Mouse (Mus musculus) cerebral cortex, adult 2 months (tissue): Measurements from ENCODE around the gene Hdac5.

Source experiments
- WGBS: fragments of 180-500 bp; shearing (Covaris S2); methylation state at CpG from one replicate; pipeline ENCODE4 v1.1.7; 2018; 5-methylcytosine and 5-hydroxymethylcytosine counted together

The Hdac5 gene

DNA sequence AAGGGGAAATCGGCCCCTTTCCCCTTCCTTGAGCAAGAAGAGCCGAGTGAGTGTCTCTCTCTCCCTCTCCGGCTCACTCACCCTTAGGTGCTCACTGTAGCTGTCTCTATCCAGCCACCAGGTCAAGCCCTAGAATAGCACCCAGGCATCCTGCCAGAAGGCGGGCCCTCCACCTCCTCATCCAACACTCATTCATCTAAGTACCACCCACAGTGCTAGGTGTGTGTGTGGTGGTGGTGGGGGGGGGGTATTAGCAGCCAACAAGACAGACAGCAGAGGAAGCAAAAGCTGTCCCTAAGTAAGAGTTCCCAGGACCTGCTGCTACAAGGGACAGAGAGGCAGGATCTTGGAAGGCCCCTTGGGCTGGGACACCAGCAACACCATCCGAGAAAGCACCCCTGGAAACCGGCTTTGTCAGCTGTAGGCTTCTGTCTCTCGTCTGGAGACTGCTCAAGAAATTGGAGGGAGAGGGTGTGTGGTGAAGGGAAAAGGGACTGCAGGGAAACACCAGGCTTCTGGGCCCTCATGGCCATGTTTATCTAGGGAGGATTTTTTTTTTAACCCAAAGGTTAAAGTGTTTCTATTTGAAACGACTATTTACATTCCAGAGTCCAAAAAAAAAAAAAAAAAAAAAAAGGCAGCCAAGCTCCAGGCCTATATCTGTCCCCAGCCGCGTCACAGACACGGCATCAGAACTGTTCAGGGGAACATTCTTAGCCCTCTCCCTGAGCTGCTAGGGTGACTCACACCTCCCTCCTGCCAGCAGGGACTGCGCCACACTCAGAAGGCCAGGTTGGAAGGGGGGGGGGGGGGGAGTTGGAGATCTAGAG is 13.7 kb downstream of the Hdac5 start:
- WGBS: 15% methylated on average over 12 of the region's 12 CpGs

GRCm38 (mm10) chr11:102215511-102215910 is 14.5 kb downstream of the Hdac5 start:
- 41% methylated on average over 11 of the region's 11 CpGs for WGBS

DNA sequence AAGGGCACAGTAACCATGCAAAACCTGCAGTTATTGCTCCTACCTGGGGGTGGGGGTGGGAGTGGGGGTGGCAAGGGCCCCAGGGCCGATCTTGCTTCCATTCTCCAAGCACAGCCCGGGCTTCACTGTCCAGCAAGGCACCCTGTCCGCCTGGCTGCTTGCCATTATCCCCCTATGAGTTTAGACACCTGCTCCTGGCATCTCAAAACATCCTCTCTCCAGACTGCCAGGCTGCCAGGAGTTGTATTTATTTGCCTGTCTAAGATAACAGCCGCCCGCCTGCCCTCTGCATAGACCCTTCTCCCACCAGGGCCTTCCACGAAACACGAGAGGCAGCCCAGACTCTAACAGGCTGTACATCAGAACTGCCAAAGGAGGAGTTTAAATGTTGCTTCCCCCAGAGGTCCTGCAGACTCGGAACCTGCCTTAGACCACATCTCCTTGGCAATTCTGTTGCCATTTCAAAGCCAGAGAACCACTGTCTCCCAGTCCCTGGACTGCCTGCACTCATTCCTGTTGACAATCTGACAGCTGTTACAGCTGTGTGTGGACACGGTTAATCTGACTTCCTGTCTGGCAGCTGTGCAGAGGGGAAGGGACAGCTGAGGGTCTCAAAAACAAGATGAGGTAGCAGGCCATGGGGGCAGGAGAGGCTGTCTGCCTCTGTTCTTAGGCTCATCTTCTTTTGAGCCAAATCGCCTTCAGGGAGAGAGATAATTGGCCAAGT is 15.4 kb downstream of the Hdac5 start:
- WGBS: 47% methylated on average over 10 of the region's 10 CpGs

DNA sequence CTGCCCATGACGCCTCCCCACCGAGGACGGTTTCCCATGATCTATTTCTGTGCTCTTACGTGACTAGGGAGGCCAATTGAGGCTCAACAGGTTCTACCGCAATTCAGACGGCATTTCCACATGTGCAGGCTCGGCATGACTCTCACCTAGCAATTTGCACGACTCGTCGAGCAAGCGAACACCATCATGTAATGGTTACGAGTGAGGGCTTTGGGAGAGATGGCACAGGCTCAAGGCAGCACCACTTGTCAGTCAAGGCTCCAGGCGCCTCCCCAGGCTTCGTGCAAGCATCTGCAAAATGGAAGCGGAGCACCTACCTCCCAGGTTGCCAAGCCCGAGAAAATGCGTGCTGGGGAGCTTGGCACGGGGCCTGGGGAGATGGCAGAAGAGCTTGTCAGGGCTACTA is 18.0 kb downstream of the Hdac5 start:
- WGBS: 42% methylated on average over 18 of the region's 18 CpGs

GRCm38 (mm10) chr11:102211011-102211410 is 19.0 kb downstream of the Hdac5 start:
- 66% methylated on average over 5 of the region's 5 CpGs for WGBS

GRCm38 (mm10) chr11:102210185-102210584 is 19.8 kb downstream of the Hdac5 start:
- WGBS: 59% methylated on average over 3 of the region's 3 CpGs

DNA sequence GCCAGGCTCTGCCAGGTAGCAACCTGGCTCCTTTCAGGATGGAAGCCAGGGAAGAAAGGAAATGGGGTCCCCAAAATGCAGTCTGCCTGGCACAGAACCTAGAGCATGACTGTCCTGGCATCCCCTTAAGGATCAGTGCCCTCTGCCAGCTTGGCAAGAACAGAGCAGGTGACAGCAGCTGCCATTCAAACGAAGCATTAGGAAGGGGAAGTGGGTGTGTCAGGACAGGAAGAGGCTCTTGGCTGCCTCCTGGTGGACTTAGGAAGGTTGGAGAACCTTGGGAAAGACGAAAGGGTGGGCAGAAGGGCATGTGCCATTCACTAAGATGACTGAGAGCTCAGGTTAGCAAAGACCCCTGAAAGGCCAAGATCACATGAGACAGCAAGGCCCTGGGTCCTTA is 20.2 kb downstream of the Hdac5 start:
- 14% methylated on average over 2 of the region's 2 CpGs for WGBS

GRCm38 (mm10) chr11:102208846-102209245 is 21.1 kb downstream of the Hdac5 start:
- 35% methylated on average over 4 of the region's 4 CpGs for WGBS

GRCm38 (mm10) chr11:102207825-102208777 is 21.9 kb downstream of the Hdac5 start:
- WGBS: 33% methylated on average over 11 of the region's 11 CpGs

DNA sequence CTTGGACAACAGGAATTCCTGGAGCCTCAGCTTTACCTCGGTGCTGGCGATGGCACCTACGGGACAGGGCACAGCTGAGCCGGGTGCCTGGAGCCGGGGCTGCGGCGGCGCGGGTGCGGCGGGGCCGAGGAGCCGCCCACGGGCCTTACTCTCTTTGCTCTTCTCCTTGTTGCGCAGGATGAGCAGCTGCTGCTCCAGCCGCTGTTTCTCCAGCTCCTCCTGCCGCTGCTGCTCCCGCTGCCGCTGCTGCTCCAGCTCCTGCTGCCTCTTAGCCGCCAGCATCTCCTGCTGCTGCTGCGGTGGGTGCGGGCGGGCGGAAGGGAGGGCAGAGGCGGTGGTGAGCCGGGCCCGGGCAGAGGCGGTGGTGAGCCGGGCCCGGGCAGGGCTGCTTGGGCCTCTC is 23.5 kb downstream of the Hdac5 start:
- WGBS: 55% methylated on average over 27 of the region's 30 CpGs

GRCm38 (mm10) chr11:102201408-102201821 is 28.6 kb downstream of the Hdac5 start:
- WGBS: 42% methylated on average over 12 of the region's 12 CpGs

- 87% methylated on average over 9 of the region's 9 CpGs for WGBS
Observed at GRCm38 (mm10) chr11:102199856-102200255, 30.1 kb downstream of the Hdac5 start.

DNA sequence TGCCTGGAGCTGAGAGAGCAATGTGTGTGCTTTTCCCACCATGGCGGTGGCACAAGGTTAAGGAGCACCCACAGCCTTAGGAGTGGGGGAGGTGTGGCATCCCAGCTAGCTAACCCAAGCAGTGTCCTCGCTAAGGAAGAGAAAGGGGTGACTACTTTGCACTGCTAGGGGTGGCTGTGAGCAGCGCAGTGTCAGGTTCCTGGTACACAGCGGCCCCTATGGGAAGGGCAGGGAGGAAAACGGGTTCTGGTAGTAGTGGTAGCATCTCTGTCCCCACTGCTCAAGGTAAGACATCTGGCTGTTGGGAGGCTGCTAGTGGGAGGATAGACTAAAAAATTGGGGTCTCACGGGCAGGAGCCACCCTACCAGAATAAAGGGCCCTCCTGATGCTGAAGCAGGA is 31.7 kb downstream of the Hdac5 start:
- WGBS: 66% methylated on average over 6 of the region's 6 CpGs

- WGBS: 67% methylated on average over 21 of the region's 21 CpGs
Observed at GRCm38 (mm10) chr11:102196018-102196797, 33.8 kb downstream of the Hdac5 start.

DNA sequence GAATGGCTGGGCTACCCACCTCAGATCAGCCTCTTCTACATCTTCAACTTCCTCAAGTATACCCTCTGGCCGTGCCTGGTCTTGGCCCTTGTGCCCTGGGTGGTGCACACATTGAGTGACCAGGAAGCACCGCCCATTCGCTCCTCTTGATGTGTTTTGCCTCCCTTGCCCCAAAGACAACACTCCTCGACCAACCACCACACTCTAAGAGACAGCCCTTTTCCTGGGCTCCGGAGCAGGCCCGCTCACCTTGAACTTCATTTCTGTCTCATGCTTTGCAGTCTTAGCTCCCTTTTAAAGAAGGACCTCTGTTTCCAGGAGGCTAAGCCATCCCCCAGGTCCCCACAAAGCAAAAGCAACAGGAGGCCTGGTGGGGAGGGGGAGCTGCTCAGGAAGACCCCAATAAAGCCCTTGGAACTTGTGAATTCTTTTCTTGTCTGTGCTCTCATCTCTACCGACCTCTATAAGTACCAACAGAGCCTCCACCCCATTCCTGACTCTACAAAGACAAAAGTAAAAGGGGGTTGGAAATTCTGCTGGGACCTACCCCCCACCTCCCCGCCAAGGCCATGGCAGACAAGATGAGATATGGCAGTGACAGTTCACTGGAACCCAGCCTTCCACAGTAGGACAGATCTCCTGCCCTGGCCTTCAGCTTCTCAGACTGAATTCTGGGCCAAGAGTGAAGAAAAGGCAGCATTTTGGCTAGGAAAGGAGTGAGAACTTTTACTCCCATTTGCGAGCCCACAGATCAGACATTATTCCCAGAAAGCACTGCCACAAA is 36.1 kb downstream of the Hdac5 start:
- WGBS: 76% methylated on average over 9 of the region's 9 CpGs

GRCm38 (mm10) chr11:102190848-102191247 is 39.1 kb downstream of the Hdac5 start:
- WGBS: 66% methylated on average over 4 of the region's 4 CpGs

DNA sequence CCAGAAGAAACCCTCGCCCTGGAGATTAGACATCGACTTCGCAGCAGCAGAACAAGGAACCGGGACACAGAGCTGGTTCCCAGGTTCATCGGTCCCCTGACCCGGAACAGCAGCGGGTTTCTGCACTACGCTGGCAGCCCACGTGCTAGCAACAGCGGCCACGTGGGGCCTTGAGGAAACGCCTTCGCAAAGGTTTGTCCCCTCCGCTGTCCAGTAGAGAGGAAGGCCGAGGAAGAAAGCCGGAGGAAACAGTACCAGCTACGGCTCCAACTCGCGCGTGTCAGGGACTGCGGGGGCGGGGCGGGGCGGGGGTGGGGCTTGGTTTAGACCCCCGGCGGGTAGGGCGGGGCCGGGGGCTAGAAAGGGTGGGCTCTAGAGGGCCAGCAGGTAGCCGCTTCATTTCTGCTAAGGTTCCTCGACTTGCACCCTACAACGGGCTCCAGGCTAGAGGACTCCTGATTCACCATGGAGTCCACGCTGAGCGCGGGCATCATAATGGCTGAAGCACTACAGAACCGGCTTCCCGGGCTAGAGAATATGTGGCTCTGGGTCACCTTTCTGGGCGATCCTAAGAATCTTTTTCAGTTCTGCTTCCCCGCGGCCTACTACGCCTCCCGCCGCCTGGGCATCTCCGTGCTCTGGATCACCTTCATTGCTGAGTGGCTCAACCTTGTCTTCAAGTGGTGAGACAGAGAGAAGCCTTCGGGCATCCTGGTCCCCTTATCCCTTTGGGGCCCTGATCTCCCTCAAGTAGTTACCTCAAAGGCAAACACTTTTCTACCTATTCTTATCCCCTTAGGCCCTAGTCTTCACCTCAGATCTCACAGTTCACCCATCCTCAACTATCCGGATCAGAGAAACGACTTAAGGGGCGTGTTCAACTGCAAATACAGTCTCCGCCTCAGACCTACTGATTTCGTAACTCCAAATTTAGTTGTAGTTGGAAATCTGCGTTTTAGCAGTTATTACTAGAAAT is 40.2 kb downstream of the Hdac5 start, which contains the start of gene G6pc3:
Gene G6pc3 (plus strand): TSS at position 160 of the 976 bp plus-strand sequence.
- WGBS: 1% methylated on average over 50 of the region's 50 CpGs

DNA sequence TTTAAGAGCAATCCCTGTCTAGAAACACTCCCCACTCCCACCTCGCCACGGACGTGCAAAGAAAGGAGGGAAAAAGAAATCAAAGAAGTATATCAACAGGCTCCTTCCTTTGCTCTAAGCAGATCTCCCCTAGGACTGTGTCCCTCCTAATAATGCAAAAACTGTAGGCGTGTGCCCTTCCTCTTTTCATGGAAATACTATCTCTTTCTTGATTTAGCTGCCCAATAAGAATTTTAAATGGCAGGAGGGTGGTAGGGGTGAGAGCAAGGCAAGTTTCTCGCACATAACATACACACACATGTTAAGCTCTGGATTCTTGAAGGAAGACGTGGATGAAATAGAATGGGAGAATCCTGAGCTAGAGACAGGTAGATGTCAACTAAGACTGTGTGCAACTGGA is 41.0 kb downstream of the Hdac5 start:
- WGBS: 64% methylated on average over 6 of the region's 6 CpGs

DNA sequence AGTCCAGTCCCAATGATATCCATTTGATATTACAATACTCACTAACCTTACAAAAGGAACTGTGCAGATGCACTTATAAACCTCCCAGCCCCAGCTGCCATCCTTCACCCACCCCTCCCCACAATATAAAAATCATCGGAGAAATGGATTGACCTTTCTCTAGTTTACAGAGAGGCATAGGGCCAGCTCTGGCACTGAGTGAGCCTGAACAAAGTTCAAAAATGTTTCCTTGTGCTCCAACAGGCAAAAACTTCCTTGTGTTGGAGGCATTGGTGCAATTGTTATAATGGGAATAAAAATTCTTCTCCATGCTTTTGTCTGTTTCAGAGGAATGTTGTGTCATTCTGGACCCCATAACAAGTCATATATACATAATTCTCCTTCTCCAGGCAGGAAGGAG is 43.7 kb downstream of the Hdac5 start:
- WGBS: 69% methylated on average over 1 of the region's 1 CpGs
